Mouse (Mus musculus) thymus, adult 2 months (tissue): ENCODE measurements around the gene Gm45140.

Experiments used
- CTCF ChIP-seq: fragments of 200-500 bp; IDR thresholded peaks from 2 replicates; pipeline ENCODE4 v1.5.1; 2012; ENCODE audit warnings: mild to moderate bottlenecking, control low read depth, low read length, moderate library complexity, borderline replicate concordance; ENCODE audit not compliant: control insufficient read depth, poor library complexity, insufficient read depth; ENCODE audit errors: extremely low read depth
- POLR2A ChIP-seq: fragments of 200-500 bp; IDR thresholded peaks from 2 replicates; pipeline ENCODE4 v1.6.1; 2012; ENCODE audit warnings: mild to moderate bottlenecking, low read length, control low read depth, moderate library complexity; ENCODE audit not compliant: control insufficient read depth, poor library complexity, insufficient read depth; ENCODE audit errors: extremely low read depth

DNA sequence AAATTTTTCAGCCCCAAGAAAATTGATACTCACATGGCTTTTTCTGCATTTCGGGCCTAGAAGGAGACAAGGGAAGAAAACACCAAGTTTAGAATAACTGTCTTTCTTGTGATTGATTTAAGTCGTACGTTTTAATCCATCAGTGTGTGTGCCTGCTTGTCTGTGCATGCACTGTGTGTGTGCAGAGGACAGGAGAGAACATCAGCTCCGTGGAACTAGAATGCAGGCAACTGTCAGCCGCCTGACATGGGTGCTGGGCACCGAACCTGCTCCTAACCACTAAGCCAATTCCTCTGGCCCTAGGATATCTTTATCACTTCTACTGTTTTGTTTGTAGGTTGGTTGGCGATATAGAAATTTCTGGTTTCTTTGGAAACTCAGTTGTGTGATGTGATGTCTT lies at the start of gene Gm45140:
- TF ChIP-seq POLR2A (no peak), CTCF (no peak)
